Mouse (Mus musculus): ENCODE measurements around the gene Myl7. TPM values are rescaled to one million over a fixed set of nuclear protein-coding genes. Genes with fewer than 3 reads are reported as not detected.

Myl7 gene
- polyA plus RNA-seq, 1 experiment = 68.0 TPM

DNA sequence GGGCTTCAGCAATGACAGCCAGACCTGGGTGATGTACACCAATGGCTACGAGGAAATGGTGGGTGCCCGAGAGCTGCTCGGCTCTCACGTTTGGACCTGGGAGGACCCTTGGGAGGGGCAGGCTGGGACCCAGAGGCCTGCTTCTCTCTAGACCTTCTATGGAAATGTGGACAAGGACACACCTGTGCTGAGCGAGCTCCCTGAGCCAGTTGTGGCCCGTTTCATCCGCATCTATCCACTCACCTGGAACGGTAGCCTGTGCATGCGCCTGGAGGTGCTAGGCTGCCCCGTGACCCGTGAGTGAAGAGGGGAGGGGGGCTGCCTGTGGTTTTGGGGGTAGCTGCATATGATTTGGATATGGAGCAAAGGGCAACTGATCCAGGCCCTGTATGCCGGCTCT, 30.3 kb downstream of the Myl7 start:
- peaks cover 6% of the 10 kb centered on the region; the same call in 1 of the 2 replicates for H3K36me3 ChIP-seq (ENCODE audit: control insufficient read depth, insufficient read depth, low read length)
- H3K4me3 ChIP-seq (ENCODE audit: control insufficient read depth, insufficient read depth, low read length) = no peak overlapping the region
- H3K4me1 ChIP-seq (replicated peaks; ENCODE audit: control insufficient read depth, insufficient read depth, low read length) = no peaks in the 10 kb centered on the region
- WGBS = 92% methylated on average over 12 of the region's 12 CpGs
- no peaks in the 10 kb centered on the region; the same call in 1 of the 2 replicates for H3K27me3 ChIP-seq (ENCODE audit: control insufficient read depth, insufficient read depth, low read length)
- TF ChIP-seq POLR2A (IDR thresholded peaks at IDR 0.05; ENCODE audit: control insufficient read depth, extremely low read depth, insufficient read depth, low read length, poor library complexity) (no peak), CTCF (IDR thresholded peaks at IDR 0.05; ENCODE audit: borderline replicate concordance, control insufficient read depth, extremely low read depth, insufficient read depth, low read length, poor library complexity) (no peak)
- DNase-seq = no peak
- no peak overlapping the region for H3K27ac ChIP-seq (ENCODE audit: control insufficient read depth, insufficient read depth, low read length)

DNA sequence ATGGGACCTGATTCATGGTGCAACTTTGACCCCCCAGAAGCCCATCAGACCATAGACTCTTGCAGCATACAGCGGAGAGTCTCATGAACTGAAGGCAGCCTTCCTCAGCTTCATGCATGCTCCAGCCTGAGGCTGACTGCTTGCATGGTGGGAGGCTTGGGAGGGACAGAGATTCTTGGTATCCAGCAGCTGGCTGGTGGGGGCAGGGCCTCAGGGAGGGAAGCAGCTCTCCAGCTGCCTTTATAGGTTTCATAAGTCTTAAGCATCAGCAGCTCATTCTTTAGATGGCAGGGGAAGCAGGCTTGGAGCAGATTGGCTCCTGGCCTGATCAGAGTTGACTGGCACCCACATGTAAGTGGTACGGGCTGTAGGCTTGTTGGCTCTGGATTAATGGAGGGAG, 31.4 kb downstream of the Myl7 start:
- Histone ChIP-seq H3K27me3 (ENCODE audit: control insufficient read depth, insufficient read depth, low read length) (peaks cover 2% of the 10 kb centered on the region), H3K4me3 (ENCODE audit: control insufficient read depth, insufficient read depth, low read length) (no peak overlapping the region), H3K27ac (ENCODE audit: control insufficient read depth, insufficient read depth, low read length) (no peak overlapping the region), H3K4me1 (replicated peaks; ENCODE audit: control insufficient read depth, insufficient read depth, low read length) (peaks cover 2% of the 10 kb centered on the region; the same call in 1 of the 2 replicates), H3K36me3 (ENCODE audit: control insufficient read depth, insufficient read depth, low read length) (peaks cover 3% of the 10 kb centered on the region; the same call in 1 of the 2 replicates)
- no peak for DNase-seq
- WGBS = 100% methylated on average over 2 of the region's 2 CpGs
- TF ChIP-seq POLR2A (IDR thresholded peaks at IDR 0.05; ENCODE audit: control insufficient read depth, extremely low read depth, insufficient read depth, low read length, poor library complexity) (no peak), CTCF (IDR thresholded peaks at IDR 0.05; ENCODE audit: borderline replicate concordance, control insufficient read depth, extremely low read depth, insufficient read depth, low read length, poor library complexity) (no peak)

- H3K27ac ChIP-seq (ENCODE audit: control insufficient read depth, insufficient read depth, low read length) = no peak overlapping the region
These were observed 36.0 kb downstream of the Myl7 start for GRCm38 (mm10) chr11:5862394-5863105.

DNA sequence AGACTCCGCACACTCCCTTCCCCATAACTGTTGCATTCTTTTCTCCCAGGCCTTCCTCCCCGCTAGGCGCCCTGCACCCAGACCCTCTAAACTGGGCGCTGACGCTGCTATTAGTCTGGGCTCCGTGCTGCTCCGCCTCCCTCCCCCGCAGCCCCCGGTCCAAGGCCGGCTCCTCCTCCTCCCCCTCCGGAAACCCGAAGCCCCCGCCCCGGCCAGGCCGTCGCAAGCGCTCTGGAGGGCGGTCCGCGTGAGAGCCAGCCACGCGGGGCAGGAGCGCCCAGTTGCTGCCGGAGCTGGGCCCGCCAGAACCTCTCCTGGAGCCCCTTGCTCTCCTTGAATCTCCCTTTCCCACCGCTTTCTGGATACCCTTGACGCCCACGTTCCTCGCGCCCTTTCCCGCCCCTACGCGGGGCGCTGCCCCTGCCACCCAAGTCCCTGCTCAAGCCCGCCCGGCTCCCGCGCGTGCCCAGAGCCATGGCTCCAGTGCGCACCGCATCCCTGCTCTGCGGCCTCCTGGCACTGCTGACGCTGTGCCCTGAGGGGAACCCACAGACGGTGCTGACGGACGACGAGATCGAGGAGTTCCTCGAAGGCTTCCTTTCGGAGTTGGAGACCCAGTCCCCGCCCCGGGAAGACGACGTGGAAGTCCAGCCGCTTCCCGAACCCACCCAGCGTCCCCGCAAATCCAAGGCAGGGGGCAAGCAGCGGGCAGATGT, 36.7 kb downstream of the Myl7 start, which contains the start of gene Aebp1:
Gene Aebp1, plus strand, starts transcription at position 270 of the 716 bp plus-strand sequence.
- Histone ChIP-seq H3K4me1 (replicated peaks; ENCODE audit: control insufficient read depth, insufficient read depth, low read length) (peaks cover 12% of the 10 kb centered on the region), H3K4me3 (ENCODE audit: control insufficient read depth, insufficient read depth, low read length) (peak within 1 kb of the TSS; percentile 30), H3K36me3 (ENCODE audit: control insufficient read depth, insufficient read depth, low read length) (no peaks in the 10 kb centered on the region), H3K27ac (ENCODE audit: control insufficient read depth, insufficient read depth, low read length) (no peak within 1 kb of the TSS), H3K27me3 (ENCODE audit: control insufficient read depth, insufficient read depth, low read length) (peaks cover 14% of the 10 kb centered on the region)
- WGBS = 5% methylated on average over 59 of the region's 59 CpGs
- TF ChIP-seq POLR2A (IDR thresholded peaks at IDR 0.05; ENCODE audit: control insufficient read depth, extremely low read depth, insufficient read depth, low read length, poor library complexity) (no peak), CTCF (IDR thresholded peaks at IDR 0.05; ENCODE audit: borderline replicate concordance, control insufficient read depth, extremely low read depth, insufficient read depth, low read length, poor library complexity) (no peak)
- DNase-seq = peak; percentile 18

More at GRCm38 (mm10) chr11:5862394-5863105, 36.0 kb downstream of the Myl7 start:
- H3K36me3 ChIP-seq (ENCODE audit: control insufficient read depth, insufficient read depth, low read length) = no peaks in the 10 kb centered on the region
- no peak overlapping the region for H3K4me3 ChIP-seq (ENCODE audit: control insufficient read depth, insufficient read depth, low read length)
- DNase-seq = no peak
- WGBS = 54% methylated on average over 15 of the region's 15 CpGs
- H3K4me1 ChIP-seq (replicated peaks; ENCODE audit: control insufficient read depth, insufficient read depth, low read length) = peaks cover 12% of the 10 kb centered on the region
- peaks cover 14% of the 10 kb centered on the region for H3K27me3 ChIP-seq (ENCODE audit: control insufficient read depth, insufficient read depth, low read length)
- TF ChIP-seq CTCF (IDR thresholded peaks at IDR 0.05; ENCODE audit: borderline replicate concordance, control insufficient read depth, extremely low read depth, insufficient read depth, low read length, poor library complexity) (no peak), POLR2A (IDR thresholded peaks at IDR 0.05; ENCODE audit: control insufficient read depth, extremely low read depth, insufficient read depth, low read length, poor library complexity) (no peak)

GRCm38 (mm10) chr11:5860639-5861038, 37.9 kb downstream of the Myl7 start:
- Histone ChIP-seq H3K4me3 (ENCODE audit: control insufficient read depth, insufficient read depth, low read length) (no peak overlapping the region), H3K4me1 (replicated peaks; ENCODE audit: control insufficient read depth, insufficient read depth, low read length) (peaks cover 12% of the 10 kb centered on the region), H3K27me3 (ENCODE audit: control insufficient read depth, insufficient read depth, low read length) (peaks cover 14% of the 10 kb centered on the region), H3K27ac (ENCODE audit: control insufficient read depth, insufficient read depth, low read length) (no peak overlapping the region), H3K36me3 (ENCODE audit: control insufficient read depth, insufficient read depth, low read length) (no peaks in the 10 kb centered on the region)
- 46% methylated on average over 6 of the region's 6 CpGs for WGBS
- no peak for TF ChIP-seq POLR2A (IDR thresholded peaks at IDR 0.05; ENCODE audit: control insufficient read depth, extremely low read depth, insufficient read depth, low read length, poor library complexity)
- no peak for TF ChIP-seq CTCF (IDR thresholded peaks at IDR 0.05; ENCODE audit: borderline replicate concordance, control insufficient read depth, extremely low read depth, insufficient read depth, low read length, poor library complexity)
- DNase-seq = no peak

DNA sequence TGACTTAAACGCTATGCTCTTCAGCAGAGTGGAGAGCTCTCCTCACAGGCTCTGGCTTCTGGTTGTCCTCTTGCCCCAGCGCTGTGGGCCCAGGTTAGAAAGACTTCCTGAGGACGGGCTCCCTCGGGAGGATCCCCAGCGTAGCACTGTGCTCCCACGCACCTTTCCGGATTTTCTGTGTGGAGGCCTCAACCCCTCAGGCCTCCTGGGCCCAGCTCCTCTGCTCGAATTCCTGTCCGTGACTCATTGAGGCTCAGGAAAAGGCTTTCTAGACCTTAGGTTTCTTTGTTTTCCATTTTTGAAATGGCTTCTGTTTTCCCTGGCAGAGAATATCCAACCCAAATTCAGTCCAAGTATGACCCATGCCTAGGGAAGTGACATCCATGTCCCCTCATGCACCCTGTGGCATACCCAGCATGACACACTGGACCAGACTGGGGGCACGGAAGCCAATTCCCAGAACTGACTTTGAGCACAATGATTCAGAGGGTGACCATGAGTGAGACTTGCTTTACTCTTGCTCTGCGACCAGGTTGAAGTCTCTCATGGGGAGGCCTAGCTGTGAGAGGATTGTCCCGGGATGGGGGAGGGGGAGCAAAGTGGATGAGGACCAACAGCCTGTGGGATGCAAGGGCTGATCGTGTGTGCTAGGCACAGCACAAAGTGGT, 38.6 kb downstream of the Myl7 start:
- Histone ChIP-seq H3K27ac (ENCODE audit: control insufficient read depth, insufficient read depth, low read length) (no peak overlapping the region), H3K4me1 (replicated peaks; ENCODE audit: control insufficient read depth, insufficient read depth, low read length) (peaks cover 12% of the 10 kb centered on the region), H3K36me3 (ENCODE audit: control insufficient read depth, insufficient read depth, low read length) (no peaks in the 10 kb centered on the region), H3K27me3 (ENCODE audit: control insufficient read depth, insufficient read depth, low read length) (peaks cover 14% of the 10 kb centered on the region), H3K4me3 (ENCODE audit: control insufficient read depth, insufficient read depth, low read length) (no peak overlapping the region)
- 94% methylated on average over 13 of the region's 13 CpGs for WGBS
- no peak for DNase-seq
- no peak for TF ChIP-seq CTCF (IDR thresholded peaks at IDR 0.05; ENCODE audit: borderline replicate concordance, control insufficient read depth, extremely low read depth, insufficient read depth, low read length, poor library complexity)
- no peak for TF ChIP-seq POLR2A (IDR thresholded peaks at IDR 0.05; ENCODE audit: control insufficient read depth, extremely low read depth, insufficient read depth, low read length, poor library complexity)
